Mouse (Mus musculus): ENCODE measurements around the gene Prkag1.

Prkag1 gene

GRCm38 (mm10) chr15:98830736-98831683 is at the start of gene Prkag1:
TSS of gene Prkag1 (minus strand) at chr15:98831521.
- DNase-seq (ENCODE audit: extremely low spot score, low spot score): peak; percentile 98

- peak; percentile 54 for DNase-seq (ENCODE audit: extremely low spot score, low spot score)
These were observed 46.0 kb upstream of the Prkag1 start for GRCm38 (mm10) chr15:98877331-98877730.

- DNase-seq (ENCODE audit: extremely low spot score, low spot score): peak; percentile 97
These were observed 40.9 kb upstream of the Prkag1 start for GRCm38 (mm10) chr15:98871916-98872888.

GRCm38 (mm10) chr15:98871070-98871915 is 40.0 kb upstream of the Prkag1 start, which contains the start of gene Kmt2d:
TSS of gene Kmt2d (minus strand) at chr15:98871204.
- no peak for DNase-seq (ENCODE audit: extremely low spot score, low spot score)

GRCm38 (mm10) chr15:98870179-98871069 is 39.1 kb upstream of the Prkag1 start:
- DNase-seq (ENCODE audit: extremely low spot score, low spot score): peak; percentile 45

GRCm38 (mm10) chr15:98869342-98870178 is 38.2 kb upstream of the Prkag1 start:
- no peak for DNase-seq (ENCODE audit: extremely low spot score, low spot score)

- no peak for DNase-seq (ENCODE audit: extremely low spot score, low spot score)
These were observed 37.2 kb upstream of the Prkag1 start for GRCm38 (mm10) chr15:98868346-98869063.

GRCm38 (mm10) chr15:98867321-98867720 is 36.0 kb upstream of the Prkag1 start:
- no peak for DNase-seq (ENCODE audit: extremely low spot score, low spot score)

- DNase-seq (ENCODE audit: extremely low spot score, low spot score): no peak
These were observed 35.2 kb upstream of the Prkag1 start for GRCm38 (mm10) chr15:98866501-98866900.

- no peak for DNase-seq (ENCODE audit: extremely low spot score, low spot score)
These were observed 34.5 kb upstream of the Prkag1 start for GRCm38 (mm10) chr15:98865771-98866170.

GRCm38 (mm10) chr15:98864951-98865350 is 33.6 kb upstream of the Prkag1 start:
- no peak for DNase-seq (ENCODE audit: extremely low spot score, low spot score)

- DNase-seq (ENCODE audit: extremely low spot score, low spot score): no peak
These were observed 32.2 kb upstream of the Prkag1 start for GRCm38 (mm10) chr15:98863451-98863958.

GRCm38 (mm10) chr15:98861701-98862410 is 30.5 kb upstream of the Prkag1 start:
- no peak for DNase-seq (ENCODE audit: extremely low spot score, low spot score)

- no peak for DNase-seq (ENCODE audit: extremely low spot score, low spot score)
These were observed 29.6 kb upstream of the Prkag1 start for GRCm38 (mm10) chr15:98860921-98861320.

- DNase-seq (ENCODE audit: extremely low spot score, low spot score): no peak
These were observed 28.2 kb upstream of the Prkag1 start for GRCm38 (mm10) chr15:98859319-98860043.

- no peak for DNase-seq (ENCODE audit: extremely low spot score, low spot score)
These were observed 22.9 kb upstream of the Prkag1 start for GRCm38 (mm10) chr15:98854214-98854613.
